Mouse (Mus musculus): ENCODE results near the gene Pex5l. TPM values are rescaled to one million over a fixed set of nuclear protein-coding genes. Genes with fewer than 3 reads are reported as not detected.

Gene Pex5l
- polyA plus RNA-seq, 1 experiment = 2.4 TPM

- Histone ChIP-seq H3K4me1 (ENCODE audit: control insufficient read depth, insufficient read depth, insufficient read length) (no peaks in the 10 kb centered on the region), H3K27ac (ENCODE audit: insufficient read depth, low read length) (no peak overlapping the region), H3K4me3 (ENCODE audit: extremely low read depth, insufficient read depth, insufficient read length) (no peak overlapping the region), H3K36me3 (ENCODE audit: control insufficient read depth, insufficient read depth, low read length) (no peaks in the 10 kb centered on the region), H3K27me3 (ENCODE audit: control insufficient read depth, insufficient read depth, low read length) (no peaks in the 10 kb centered on the region)
- no peak for DNase-seq (ENCODE audit: low read depth in 1 of 2, low spot score in 2 of 2)
- 78% methylated on average over 7 of the region's 7 CpGs for WGBS
- no peak for TF ChIP-seq CTCF (IDR thresholded peaks at IDR 0.05; ENCODE audit: extremely low read depth, insufficient read depth, insufficient read length, insufficient replicate concordance)
- no peak for TF ChIP-seq POLR2A (IDR thresholded peaks at IDR 0.05; ENCODE audit: low read depth, low read length)
Observed at GRCm38 (mm10) chr3:32910071-32910551, 232.9 kb downstream of the Pex5l start.

GRCm38 (mm10) chr3:32908400-32908799 is 234.6 kb downstream of the Pex5l start:
- Histone ChIP-seq H3K4me1 (ENCODE audit: control insufficient read depth, insufficient read depth, insufficient read length) (no peaks in the 10 kb centered on the region), H3K4me3 (ENCODE audit: extremely low read depth, insufficient read depth, insufficient read length) (no peak overlapping the region), H3K36me3 (ENCODE audit: control insufficient read depth, insufficient read depth, low read length) (no peaks in the 10 kb centered on the region), H3K27ac (ENCODE audit: insufficient read depth, low read length) (no peak overlapping the region), H3K27me3 (ENCODE audit: control insufficient read depth, insufficient read depth, low read length) (no peaks in the 10 kb centered on the region)
- no peak for TF ChIP-seq CTCF (IDR thresholded peaks at IDR 0.05; ENCODE audit: extremely low read depth, insufficient read depth, insufficient read length, insufficient replicate concordance)
- no peak for TF ChIP-seq POLR2A (IDR thresholded peaks at IDR 0.05; ENCODE audit: low read depth, low read length)
- DNase-seq (ENCODE audit: low read depth in 1 of 2, low spot score in 2 of 2) = no peak
- WGBS = 93% methylated on average over 3 of the region's 3 CpGs

DNA sequence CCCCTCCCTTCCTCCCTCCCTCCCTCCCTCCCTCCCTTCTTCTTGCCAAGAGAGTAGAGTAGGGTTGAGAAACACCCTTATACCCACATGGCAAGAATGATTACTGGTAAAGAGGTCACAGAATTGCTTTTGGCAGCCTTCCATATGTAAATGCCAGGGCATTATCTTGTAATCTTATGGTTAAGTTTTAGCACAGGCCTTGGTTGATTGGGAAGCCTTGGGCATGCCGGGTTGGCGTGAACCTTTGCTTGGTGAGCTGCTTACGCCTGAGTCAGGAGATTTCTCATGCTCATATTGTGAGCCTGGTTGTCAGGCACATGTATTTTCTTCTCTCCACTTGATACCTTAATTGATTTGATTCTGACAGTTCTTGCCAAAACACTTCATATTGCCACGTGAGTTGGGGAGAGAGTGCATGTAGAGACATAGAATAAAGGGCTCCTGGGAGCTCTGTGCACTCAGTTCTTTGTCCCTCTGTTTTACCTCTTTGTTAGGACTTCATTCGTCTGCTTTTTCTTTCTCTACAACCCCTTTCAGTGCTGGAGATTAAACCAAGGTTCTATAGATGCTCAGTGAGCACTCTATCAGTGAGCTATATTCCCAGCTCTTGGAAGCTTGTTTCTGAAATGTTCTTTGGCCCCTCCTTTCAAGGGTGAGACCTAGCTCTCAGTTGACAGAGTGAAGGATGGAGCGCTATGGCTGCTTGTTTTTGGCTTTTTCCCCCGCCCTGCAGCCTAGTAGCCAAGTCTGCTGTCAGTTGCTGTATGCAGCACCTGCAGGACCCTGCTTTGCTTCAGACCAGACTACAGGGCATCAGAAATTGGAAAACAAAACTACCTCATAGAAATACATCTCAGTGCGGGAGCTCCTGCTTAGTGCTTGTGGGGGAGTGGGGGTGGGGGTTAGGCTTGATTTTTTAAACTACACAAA is 236.9 kb downstream of the Pex5l start:
- 89% methylated on average over 8 of the region's 8 CpGs for WGBS
- Histone ChIP-seq H3K27me3 (ENCODE audit: control insufficient read depth, insufficient read depth, low read length) (no peaks in the 10 kb centered on the region), H3K27ac (ENCODE audit: insufficient read depth, low read length) (no peak overlapping the region), H3K4me3 (ENCODE audit: extremely low read depth, insufficient read depth, insufficient read length) (no peak overlapping the region), H3K4me1 (ENCODE audit: control insufficient read depth, insufficient read depth, insufficient read length) (no peaks in the 10 kb centered on the region), H3K36me3 (ENCODE audit: control insufficient read depth, insufficient read depth, low read length) (no peaks in the 10 kb centered on the region)
- TF ChIP-seq POLR2A (IDR thresholded peaks at IDR 0.05; ENCODE audit: low read depth, low read length) = no peak
- no peak for TF ChIP-seq CTCF (IDR thresholded peaks at IDR 0.05; ENCODE audit: extremely low read depth, insufficient read depth, insufficient read length, insufficient replicate concordance)
- DNase-seq (ENCODE audit: low read depth in 1 of 2, low spot score in 2 of 2) = no peak

DNA sequence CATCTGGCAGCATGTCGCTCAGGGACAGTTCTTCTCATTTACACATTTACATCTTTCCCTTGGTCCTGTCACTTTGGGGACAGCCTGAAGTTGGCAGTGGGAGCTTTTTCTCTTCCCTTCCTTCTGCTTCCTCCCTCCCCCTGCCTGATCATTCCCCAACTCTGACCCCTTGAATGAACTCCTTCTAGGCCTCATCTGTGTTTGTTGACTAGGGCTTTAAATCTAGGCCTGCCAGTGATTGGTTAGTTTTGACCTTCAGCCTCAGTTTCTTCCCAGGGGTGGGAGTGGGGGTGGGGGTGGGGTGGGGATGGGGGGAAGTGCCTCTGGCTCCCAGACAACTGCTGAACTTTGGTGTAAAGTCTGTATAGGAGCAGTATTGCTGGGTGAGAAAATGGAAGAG is 238.4 kb downstream of the Pex5l start:
- no peaks in the 10 kb centered on the region for H3K27me3 ChIP-seq (ENCODE audit: control insufficient read depth, insufficient read depth, low read length)
- no peak overlapping the region for H3K27ac ChIP-seq (ENCODE audit: insufficient read depth, low read length)
- DNase-seq (ENCODE audit: low read depth in 1 of 2, low spot score in 2 of 2) = no peak
- TF ChIP-seq POLR2A (IDR thresholded peaks at IDR 0.05; ENCODE audit: low read depth, low read length) (no peak), CTCF (IDR thresholded peaks at IDR 0.05; ENCODE audit: extremely low read depth, insufficient read depth, insufficient read length, insufficient replicate concordance) (no peak)
- no peak overlapping the region for H3K4me3 ChIP-seq (ENCODE audit: extremely low read depth, insufficient read depth, insufficient read length)
- no peaks in the 10 kb centered on the region for H3K4me1 ChIP-seq (ENCODE audit: control insufficient read depth, insufficient read depth, insufficient read length)
- 96% methylated on average over 1 of the region's 1 CpGs for WGBS
- H3K36me3 ChIP-seq (ENCODE audit: control insufficient read depth, insufficient read depth, low read length) = no peaks in the 10 kb centered on the region

DNA sequence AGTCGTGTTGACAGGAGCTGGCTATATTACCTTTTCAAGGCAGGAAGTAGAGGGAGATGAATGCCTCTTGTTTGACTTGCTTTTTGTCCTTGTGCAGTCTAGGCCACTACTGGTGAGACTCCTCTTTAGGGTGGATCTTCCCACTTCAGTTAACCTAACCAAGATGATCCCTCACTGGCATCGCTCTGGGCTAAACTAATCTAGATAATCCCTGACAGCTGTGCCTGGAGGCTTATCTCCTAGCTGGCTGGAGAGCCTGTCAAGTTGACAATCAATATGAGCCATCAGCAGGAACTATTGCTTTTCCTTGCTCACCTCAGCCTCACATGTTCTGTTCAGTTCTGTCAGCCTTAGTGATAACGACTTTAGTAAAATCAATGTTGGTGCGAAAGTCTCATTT is 239.6 kb downstream of the Pex5l start:
- Histone ChIP-seq H3K27me3 (ENCODE audit: control insufficient read depth, insufficient read depth, low read length) (no peaks in the 10 kb centered on the region), H3K4me1 (ENCODE audit: control insufficient read depth, insufficient read depth, insufficient read length) (no peaks in the 10 kb centered on the region), H3K4me3 (ENCODE audit: extremely low read depth, insufficient read depth, insufficient read length) (no peak overlapping the region), H3K27ac (ENCODE audit: insufficient read depth, low read length) (no peak overlapping the region), H3K36me3 (ENCODE audit: control insufficient read depth, insufficient read depth, low read length) (no peaks in the 10 kb centered on the region)
- TF ChIP-seq POLR2A (IDR thresholded peaks at IDR 0.05; ENCODE audit: low read depth, low read length) (no peak), CTCF (IDR thresholded peaks at IDR 0.05; ENCODE audit: extremely low read depth, insufficient read depth, insufficient read length, insufficient replicate concordance) (no peak)
- 82% methylated on average over 4 of the region's 4 CpGs for WGBS
- DNase-seq (ENCODE audit: low read depth in 1 of 2, low spot score in 2 of 2) = no peak
